Mouse (Mus musculus): ENCODE results near the gene 4930518I15Rik. TPM values are rescaled to one million over a fixed set of nuclear protein-coding genes. Genes with fewer than 3 reads are reported as not detected.
"Not testable (repeated sequence)": the region's sequence is repeated elsewhere in the genome, so short reads cannot be mapped to it uniquely, and the experiment has no call there.

4930518I15Rik gene
- total RNA-seq (2021) = 1 to 10 TPM; 3.4 TPM

- DNase-seq = no peak
These were observed at the start of gene 4930518I15Rik for GRCm38 (mm10) chr2:156857835-156858234. TSS of gene 4930518I15Rik (minus strand) at chr2:156857946.

GRCm38 (mm10) chr2:156905931-156906330, 48.2 kb upstream of the 4930518I15Rik start:
- DNase-seq = not testable (repeated sequence)

- peak; percentile 47 to 65 for DNase-seq
These were observed 47.4 kb upstream of the 4930518I15Rik start for GRCm38 (mm10) chr2:156904976-156905717.

- no peak for DNase-seq
These were observed 45.6 kb upstream of the 4930518I15Rik start for GRCm38 (mm10) chr2:156903367-156903766.

GRCm38 (mm10) chr2:156902411-156902810, 44.7 kb upstream of the 4930518I15Rik start:
- DNase-seq = not testable (repeated sequence)

GRCm38 (mm10) chr2:156901883-156902282, 44.1 kb upstream of the 4930518I15Rik start:
- DNase-seq = no peak

GRCm38 (mm10) chr2:156901344-156901743, 43.6 kb upstream of the 4930518I15Rik start:
- no peak for DNase-seq

GRCm38 (mm10) chr2:156899184-156899583, 41.4 kb upstream of the 4930518I15Rik start:
- DNase-seq = no peak

- DNase-seq = no peak
These were observed 40.6 kb upstream of the 4930518I15Rik start for GRCm38 (mm10) chr2:156898374-156898773.

GRCm38 (mm10) chr2:156897034-156897433, 39.3 kb upstream of the 4930518I15Rik start:
- peak in 1 of 2 experiments; percentile 28 for DNase-seq

- no peak for DNase-seq
These were observed 38.7 kb upstream of the 4930518I15Rik start for GRCm38 (mm10) chr2:156896384-156896914.

GRCm38 (mm10) chr2:156894496-156895265, 36.9 kb upstream of the 4930518I15Rik start:
- DNase-seq = no peak

- no peak for DNase-seq
These were observed 35.1 kb upstream of the 4930518I15Rik start for GRCm38 (mm10) chr2:156892821-156893220.

GRCm38 (mm10) chr2:156892240-156892639, 34.5 kb upstream of the 4930518I15Rik start:
- no peak for DNase-seq

GRCm38 (mm10) chr2:156888490-156888889, 30.7 kb upstream of the 4930518I15Rik start:
- DNase-seq = no peak

- DNase-seq = no peak
These were observed 29.3 kb upstream of the 4930518I15Rik start, which contains the start of gene Sla2 for GRCm38 (mm10) chr2:156887017-156887416. TSS of gene Sla2 (minus strand) at chr2:156887192.

GRCm38 (mm10) chr2:156886084-156886631, 28.4 kb upstream of the 4930518I15Rik start:
- DNase-seq = no peak

GRCm38 (mm10) chr2:156885666-156886065, 27.9 kb upstream of the 4930518I15Rik start:
- not testable (repeated sequence) for DNase-seq

- no peak for DNase-seq
These were observed 26.9 kb upstream of the 4930518I15Rik start for GRCm38 (mm10) chr2:156884396-156885211.

- no peak for DNase-seq
These were observed 24.8 kb upstream of the 4930518I15Rik start for GRCm38 (mm10) chr2:156882431-156883001.

GRCm38 (mm10) chr2:156879541-156879940, 21.8 kb upstream of the 4930518I15Rik start:
- DNase-seq = no peak

GRCm38 (mm10) chr2:156877726-156878125, 20.0 kb upstream of the 4930518I15Rik start:
- no peak for DNase-seq
